19 mouse cellular contexts compared by ENCODE assay signal in genomic region chr13:94322475-94322874, GRCm38 (mm10). TPM values are rescaled to one million over a fixed set of nuclear protein-coding genes. Genes with fewer than 3 reads are reported as not detected.
DNase-seq lines count a peak whose midpoint lies in the region; ATAC-seq lines count a peak whose summit lies in the region.
"Had no signal": no experiment of that assay in that cellular context is flagged by ENCODE, and none has a peak within 500 bp of the region (broad histone marks: within the 10 kb centered on the region; RNA-seq: fewer than 3 reads in every experiment).

No protein-coding gene starts in this region.

- intact Hi-C loops in left cerebral cortex, postnatal 14 days (cut with DNase I): no loop called here

- DNase-seq in A20 (ENCODE audit: low read depth, low spot score): peak; percentile 20
- DNase-seq in cerebellum, postnatal 10 days: no peak
- DNase-seq in left cerebral cortex, adult 11 months (ENCODE audit: low spot score): no peak
- no peak for DNase-seq in left cerebral cortex, postnatal 14 days (ENCODE audit: low spot score in 2 of 2)
- DNase-seq: adrenal gland, adult 2 months; adrenal gland, postnatal 25 days; cerebellum, adult 11-12 months; cerebellum, adult 8-10 months; cerebellum, postnatal 14 days; forebrain, postnatal 0 days; gastrocnemius, postnatal 25 days; heart, adult 2 months; heart, postnatal 14 days; heart, postnatal 4 days; kidney, adult 11 months had no signal

- peak; percentile 75 to 76; a peak in 3 of 4 replicates for ATAC-seq in hematopoietic stem cell, adult 5-6 weeks (replicated peaks in 1 of 2; ENCODE audit: insufficient read depth in 1 of 2, low FRiP score in 2 of 2, low TSS enrichment in 1 of 2, low read depth in 1 of 2, poor library complexity in 2 of 2, severe bottlenecking in 2 of 2)
- ATAC-seq in megakaryocyte progenitor cell, adult 5-6 weeks (replicated peaks; ENCODE audit: poor library complexity): peak; percentile 93
- ATAC-seq: forebrain, embryonic 14.5 days; forebrain, postnatal 0 days had no signal

RNA-seq across cellular contexts. Expression of gene Ap3b1, which starts 36.3 kb away (rescaled TPM):
- total RNA-seq in hematopoietic stem cell, adult 5-6 weeks (2017): 107 and 113 TPM in 2 replicates
- 50.4 and 53.4 TPM in 2 replicates for total RNA-seq in megakaryocyte progenitor cell, adult 5-6 weeks (2015)
- total RNA-seq in megakaryocyte progenitor cell, adult 5-6 weeks (2017): 81.8 and 105 TPM in 2 replicates
- total RNA-seq in left cerebral cortex, postnatal 14 days (2021): 10 to 100 TPM; 42.5 to 42.8 TPM

RNA-seq across cellular contexts. Expression of gene Scamp1, which starts 36.8 kb away (rescaled TPM):
- total RNA-seq in hematopoietic stem cell, adult 5-6 weeks (2017): 16.8 and 18.1 TPM in 2 replicates
- total RNA-seq in megakaryocyte progenitor cell, adult 5-6 weeks (2015): 18.5 and 20.0 TPM in 2 replicates
- 11.0 and 14.9 TPM in 2 replicates for total RNA-seq in megakaryocyte progenitor cell, adult 5-6 weeks (2017)
- 100 to 1,000 TPM; 162 to 187 TPM for total RNA-seq in left cerebral cortex, postnatal 14 days (2021)
- total RNA-seq: CH12.LX had no signal
